Mouse (Mus musculus) CD4-positive, CD25-positive, alpha-beta regulatory T cell, adult 2 months (primary cell): ENCODE results near the gene Lrrc56.

Experiments
- DNase-seq: peaks from one replicate; pipeline ENCODE4 v3.0.0-alpha.2; 2012; ENCODE audit warnings: low read depth, low spot score

The Lrrc56 gene

GRCm38 (mm10) chr7:141193948-141194347 lies at the start of gene Lrrc56, which contains the start of gene Hras:
Gene Lrrc56 (plus strand): TSS chr7:141194157.
Gene Hras (minus strand): TSS chr7:141194005.
- DNase-seq = peak; percentile 99

- DNase-seq = no peak
Observed at GRCm38 (mm10) chr7:141144650-141145049, 49.3 kb upstream of the Lrrc56 start.

- DNase-seq = no peak
Observed at GRCm38 (mm10) chr7:141145403-141145802, 48.6 kb upstream of the Lrrc56 start.

- no peak for DNase-seq
Observed at GRCm38 (mm10) chr7:141146043-141146595, 47.8 kb upstream of the Lrrc56 start.

- no peak for DNase-seq
Observed at GRCm38 (mm10) chr7:141147044-141147443, 46.9 kb upstream of the Lrrc56 start.

GRCm38 (mm10) chr7:141148639-141149038 lies 45.3 kb upstream of the Lrrc56 start:
- DNase-seq = no peak

- DNase-seq = no peak
Observed at GRCm38 (mm10) chr7:141155362-141155761, 38.6 kb upstream of the Lrrc56 start.

- DNase-seq = no peak
Observed at GRCm38 (mm10) chr7:141164397-141164796, 29.6 kb upstream of the Lrrc56 start.

- DNase-seq = no peak
Observed at GRCm38 (mm10) chr7:141164850-141165249, 29.1 kb upstream of the Lrrc56 start.

- peak; percentile 24 for DNase-seq
Observed at GRCm38 (mm10) chr7:141167901-141168517, 25.9 kb upstream of the Lrrc56 start.

- DNase-seq = peak; percentile 53
Observed at GRCm38 (mm10) chr7:141168518-141168953, 25.4 kb upstream of the Lrrc56 start.

- DNase-seq = no peak
Observed at GRCm38 (mm10) chr7:141169300-141169699, 24.7 kb upstream of the Lrrc56 start.

- DNase-seq = no peak
Observed at GRCm38 (mm10) chr7:141169866-141170265, 24.1 kb upstream of the Lrrc56 start.

GRCm38 (mm10) chr7:141172116-141173006 lies 21.6 kb upstream of the Lrrc56 start, which contains the start of gene Rnh1:
Gene Rnh1 (minus strand): TSS chr7:141172857.
- DNase-seq = peak; percentile 94

- peak; percentile 40 for DNase-seq
Observed at GRCm38 (mm10) chr7:141173323-141173850, 20.6 kb upstream of the Lrrc56 start.

- no peak for DNase-seq
Observed at GRCm38 (mm10) chr7:141175068-141175467, 18.9 kb upstream of the Lrrc56 start.

GRCm38 (mm10) chr7:141176173-141176572 lies 17.8 kb upstream of the Lrrc56 start:
- peak; percentile 95 for DNase-seq

GRCm38 (mm10) chr7:141188194-141188593 lies 5.8 kb upstream of the Lrrc56 start:
- no peak for DNase-seq

GRCm38 (mm10) chr7:141188733-141189132 lies 5.2 kb upstream of the Lrrc56 start:
- DNase-seq = no peak

GRCm38 (mm10) chr7:141190220-141190619 lies 3.7 kb upstream of the Lrrc56 start:
- DNase-seq = no peak

- no peak for DNase-seq
Observed at GRCm38 (mm10) chr7:141191036-141191435, 2.9 kb upstream of the Lrrc56 start.
